Mouse (Mus musculus) stomach, postnatal 0 days (tissue): ENCODE measurements around the gene 2300002M23Rik. TPM values are rescaled to one million over a fixed set of nuclear protein-coding genes. Genes with fewer than 3 reads are reported as not detected.

ENCODE experiments used
- ATAC-seq: fragments of 200-750 bp; cut with Nextera tagmentation; 2 replicates; pipeline ENCODE4 v1.8.0; 2017; ENCODE audit not compliant: low FRiP score, low TSS enrichment
- DNase-seq: peaks from one replicate; pipeline ENCODE4 v3.0.0-alpha.2; 2016; ENCODE audit warnings: low spot score
- H3K27ac ChIP-seq: fragments of 300-500 bp; sonication (generic); replicated peaks from 2 replicates; pipeline ENCODE4 v1.5.1; 2014; ENCODE audit warnings: mild to moderate bottlenecking, control low read depth
- H3K27me3 ChIP-seq: fragments of 300-500 bp; sonication (generic); 2 replicates; pipeline ENCODE4 v1.6.1; 2014; ENCODE audit warnings: low read length; ENCODE audit not compliant: control insufficient read depth, insufficient read depth
- H3K36me3 ChIP-seq: fragments of 300-500 bp; sonication (generic); 2 replicates; pipeline ENCODE4 v1.6.1; 2014; ENCODE audit warnings: low read length, mixed read lengths; ENCODE audit not compliant: control insufficient read depth, insufficient read depth
- H3K4me1 ChIP-seq: fragments of 300-500 bp; sonication (generic); replicated peaks from 2 replicates; pipeline ENCODE4 v1.6.1; 2014; ENCODE audit warnings: antibody characterized with exemption; ENCODE audit not compliant: control insufficient read depth, insufficient read depth
- H3K4me2 ChIP-seq: fragments of 300-500 bp; sonication (generic); replicated peaks from 2 replicates; pipeline ENCODE4 v1.6.1; 2014; ENCODE audit warnings: low read depth, mild to moderate bottlenecking, control low read depth, moderate library complexity
- H3K4me3 ChIP-seq: fragments of 300-500 bp; sonication (generic); 2 replicates; pipeline ENCODE4 v1.5.1; 2014; ENCODE audit warnings: low read depth, low read length, control low read depth
- H3K9ac ChIP-seq: fragments of 300-500 bp; sonication (generic); 2 replicates; pipeline ENCODE4 v1.6.1; 2014; ENCODE audit warnings: mild to moderate bottlenecking, low read length, control low read depth, mixed read lengths
- H3K9me3 ChIP-seq: fragments of 300-500 bp; sonication (generic); 2 replicates; pipeline ENCODE4 v1.6.1; 2016; ENCODE audit warnings: low read length; ENCODE audit not compliant: control insufficient read depth
- CTCF ChIP-seq: IDR thresholded peaks from 2 replicates; pipeline ENCODE4 v1.5.1; 2016; ENCODE audit warnings: antibody characterized with exemption, low read depth, mild to moderate bottlenecking, moderate library complexity
- EP300 ChIP-seq: optimal IDR thresholded peaks from 2 replicates; pipeline ENCODE3; 2016; ENCODE audit warnings: antibody characterized with exemption
- WGBS: fragments of 180-500 bp; shearing (Covaris S2); extraction: QIAGEN DNeasy Blood & Tissue Kit; methylation state at CpG from one replicate; pipeline ENCODE4 v1.1.7; 2014; 5-methylcytosine and 5-hydroxymethylcytosine counted together
- polyA plus RNA-seq: library from polyadenylated mRNA; unstranded; fragments of >200 nt; fragmentation: Nextera tagmentation; extraction: Ambion mirVana; gene quantifications from 2 replicates; pipeline ENCODE4 v1.2.1, GENCODE M21; 2015

2300002M23Rik gene
- polyA plus RNA-seq, 1 experiment from 2014 or later: 234 TPM

DNA sequence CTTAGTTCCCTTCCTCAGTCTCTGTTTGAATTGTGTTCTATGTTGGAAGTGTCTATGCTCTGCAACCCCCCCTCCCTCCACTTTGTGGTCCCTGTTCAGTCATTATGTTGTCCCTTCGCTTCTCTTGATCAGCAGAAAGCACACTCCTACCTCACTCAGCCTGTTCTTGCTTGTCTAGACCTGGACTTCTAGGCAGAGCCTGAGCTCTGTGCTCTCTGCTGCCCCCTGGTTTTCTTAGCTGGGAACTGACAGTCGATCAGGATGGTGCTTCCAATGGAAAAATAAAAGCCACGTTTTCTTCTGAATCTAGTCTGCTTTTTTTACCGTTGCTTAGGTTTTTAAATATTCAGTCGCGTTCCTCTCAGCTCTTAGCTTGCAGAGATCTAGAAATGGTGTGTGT lies 32.9 kb upstream of the 2300002M23Rik start:
- Histone ChIP-seq H3K9ac (no peak overlapping the region), H3K4me3 (no peak overlapping the region), H3K9me3 (no peaks in the 10 kb centered on the region), H3K27me3 (no peaks in the 10 kb centered on the region), H3K27ac (no peak overlapping the region), H3K36me3 (peaks cover 2% of the 10 kb centered on the region; the same call in 1 of the 2 replicates), H3K4me2 (0 out of 2 replicates have a peak overlapping the region, but pooled peaks have one; percentile 8), H3K4me1 (no peaks in the 10 kb centered on the region)
- ATAC-seq: peak; percentile 69
- DNase-seq: peak; percentile 76
- 8% methylated on average over 6 of the region's 6 CpGs for WGBS
- peak; percentile 97 for TF ChIP-seq CTCF
- TF ChIP-seq EP300: no peak

DNA sequence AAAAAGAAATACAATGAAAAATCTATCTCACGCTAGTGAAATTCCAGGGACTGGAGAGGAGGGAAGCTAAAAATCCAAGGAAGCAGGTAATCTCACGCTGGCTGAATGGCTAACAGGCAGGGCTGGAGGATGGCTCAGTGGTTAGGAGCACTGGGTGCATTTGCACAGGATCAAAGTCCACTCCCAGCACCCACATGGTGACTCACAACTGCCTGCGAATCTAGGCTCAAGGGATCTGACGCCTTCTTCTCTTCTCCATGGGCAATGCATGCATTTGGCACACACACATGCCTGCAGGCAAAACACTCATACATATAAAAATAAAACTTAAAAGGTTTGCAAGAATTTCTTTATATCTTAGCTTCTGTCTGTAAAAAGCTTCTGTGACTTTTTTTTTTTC lies 29.8 kb upstream of the 2300002M23Rik start:
- ATAC-seq (peak; percentile 69), DNase-seq (peak; percentile 69)
- TF ChIP-seq CTCF (no peak), EP300 (no peak)
- H3K4me2 ChIP-seq: no peak overlapping the region
- H3K4me1 ChIP-seq: no peaks in the 10 kb centered on the region
- no peaks in the 10 kb centered on the region for H3K36me3 ChIP-seq
- 57% methylated on average over 4 of the region's 4 CpGs for WGBS
- H3K9ac ChIP-seq: no peak overlapping the region
- H3K27ac ChIP-seq: no peak overlapping the region
- no peaks in the 10 kb centered on the region for H3K9me3 ChIP-seq
- no peaks in the 10 kb centered on the region for H3K27me3 ChIP-seq
- no peak overlapping the region for H3K4me3 ChIP-seq

DNA sequence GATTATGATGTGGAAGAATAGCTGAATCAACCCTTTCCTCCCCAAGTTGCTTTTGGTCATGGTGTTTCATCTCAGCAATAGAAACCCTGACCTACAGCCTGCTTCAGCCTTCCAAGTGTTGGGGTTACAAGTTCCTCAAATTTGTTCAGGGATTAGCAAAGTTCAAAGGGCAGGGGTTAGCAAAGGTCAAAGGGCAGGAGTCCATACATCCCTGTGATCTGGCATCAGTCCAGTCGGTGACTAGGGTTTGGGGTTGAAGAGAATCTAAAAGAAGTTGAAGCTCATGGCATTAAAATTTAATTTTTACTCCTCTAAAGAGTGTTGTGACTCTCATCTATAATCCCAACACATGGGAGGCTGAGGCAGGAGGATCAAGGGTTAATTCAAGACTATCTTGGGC lies 28.8 kb upstream of the 2300002M23Rik start:
- TF ChIP-seq EP300 (no peak), CTCF (no peak)
- no peaks in the 10 kb centered on the region for H3K36me3 ChIP-seq
- 90% methylated on average over 1 of the region's 1 CpGs for WGBS
- DNase-seq (no peak), ATAC-seq (no peak)
- no peaks in the 10 kb centered on the region for H3K9me3 ChIP-seq
- H3K4me3 ChIP-seq: no peak overlapping the region
- no peaks in the 10 kb centered on the region for H3K4me1 ChIP-seq
- no peak overlapping the region for H3K27ac ChIP-seq
- no peak overlapping the region for H3K9ac ChIP-seq
- H3K4me2 ChIP-seq: no peak overlapping the region
- no peaks in the 10 kb centered on the region for H3K27me3 ChIP-seq

DNA sequence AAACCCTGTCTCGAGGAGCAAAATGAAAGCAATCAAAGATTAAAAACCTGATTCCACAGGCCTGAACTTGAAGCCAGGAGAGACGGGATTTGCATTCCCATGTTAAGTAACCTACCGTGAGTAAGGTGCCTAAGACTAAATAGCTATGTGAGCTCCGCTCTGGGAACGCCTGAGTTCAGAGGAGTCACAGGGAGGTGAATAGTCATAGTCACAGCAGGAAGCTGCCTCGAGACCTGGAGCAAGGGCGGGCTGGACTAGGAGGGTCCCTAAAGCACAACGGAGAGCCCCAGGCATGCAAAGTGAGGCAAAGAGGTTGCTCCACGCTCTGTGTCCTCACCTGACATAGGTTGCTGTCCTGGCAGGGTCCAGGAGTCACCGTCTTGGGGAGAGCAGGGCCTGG lies 27.7 kb upstream of the 2300002M23Rik start:
- H3K9me3 ChIP-seq: no peaks in the 10 kb centered on the region
- H3K27ac ChIP-seq: no peak overlapping the region
- no peak overlapping the region for H3K4me3 ChIP-seq
- DNase-seq: no peak
- H3K9ac ChIP-seq: no peak overlapping the region
- no peak overlapping the region for H3K4me2 ChIP-seq
- no peak for TF ChIP-seq CTCF
- TF ChIP-seq EP300: no peak
- no peak for ATAC-seq
- H3K36me3 ChIP-seq: no peaks in the 10 kb centered on the region
- no peaks in the 10 kb centered on the region for H3K4me1 ChIP-seq
- H3K27me3 ChIP-seq: no peaks in the 10 kb centered on the region
- 51% methylated on average over 10 of the region's 10 CpGs for WGBS

DNA sequence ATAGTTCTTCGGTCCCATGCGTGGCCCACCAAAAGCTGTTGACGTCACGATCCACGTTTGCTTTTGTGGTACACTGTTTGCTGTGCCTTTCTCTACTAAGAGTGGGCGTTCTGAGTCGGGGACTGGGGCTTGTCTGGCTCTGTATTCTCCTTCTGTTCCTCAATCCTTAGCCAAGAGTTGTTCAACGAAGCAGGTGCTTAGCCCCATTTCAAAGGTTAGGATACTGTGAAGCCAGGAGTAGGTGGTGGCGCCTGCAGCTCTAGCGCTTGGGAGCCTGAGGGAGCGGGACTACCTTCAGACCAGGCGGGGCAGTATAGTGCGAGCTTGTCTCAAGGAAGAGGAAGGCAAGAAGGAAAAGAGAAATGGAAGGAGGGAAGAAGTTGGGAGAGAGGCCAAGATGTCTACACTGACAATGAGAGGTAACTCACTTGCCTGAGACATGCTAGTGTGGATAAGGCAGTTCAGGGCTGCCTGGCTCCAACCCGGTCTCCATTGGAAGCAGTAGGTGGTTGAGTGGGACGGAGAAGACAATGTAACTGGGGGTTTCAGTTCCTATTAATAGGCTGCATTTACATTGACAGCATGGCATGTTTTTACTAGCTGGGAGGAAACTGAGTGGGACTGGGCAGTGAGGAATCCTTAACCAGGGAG lies 24.4 kb upstream of the 2300002M23Rik start:
- Histone ChIP-seq H3K9me3 (no peaks in the 10 kb centered on the region), H3K27ac (0 out of 2 replicates have a peak overlapping the region, but pooled peaks have one; percentile 8), H3K4me2 (no peak overlapping the region), H3K36me3 (no peaks in the 10 kb centered on the region), H3K27me3 (no peaks in the 10 kb centered on the region), H3K4me1 (no peaks in the 10 kb centered on the region), H3K9ac (no peak overlapping the region), H3K4me3 (no peak overlapping the region)
- no peak for ATAC-seq
- 75% methylated on average over 15 of the region's 15 CpGs for WGBS
- no peak for TF ChIP-seq CTCF
- no peak for TF ChIP-seq EP300
- no peak for DNase-seq

DNA sequence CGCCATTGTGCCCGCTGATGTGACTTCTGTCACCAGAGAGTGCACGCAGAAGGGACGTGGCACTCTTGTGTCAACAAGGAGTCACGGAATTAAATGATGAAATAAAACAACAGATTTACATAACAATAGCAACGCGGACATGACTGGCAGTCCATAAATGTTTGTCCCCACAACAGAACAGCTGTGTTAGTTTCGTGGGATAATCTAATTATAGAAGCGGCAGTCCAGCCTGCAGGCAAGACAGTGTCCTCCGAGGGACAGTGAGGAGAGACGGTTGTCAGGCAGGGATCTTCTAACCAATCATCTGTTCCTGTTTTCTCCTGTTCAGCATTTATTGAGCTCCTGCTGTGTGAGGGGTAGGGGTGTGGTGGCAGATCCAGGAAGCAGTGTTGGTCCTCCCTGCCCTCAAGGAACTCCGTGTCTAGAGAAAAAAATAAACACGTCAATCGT lies 23.8 kb upstream of the 2300002M23Rik start:
- no peak overlapping the region for H3K27ac ChIP-seq

More for the DNA sequence above, 23.8 kb upstream of the 2300002M23Rik start:
- H3K4me3 ChIP-seq: no peak overlapping the region
- ATAC-seq (no peak), DNase-seq (no peak)
- H3K27me3 ChIP-seq: no peaks in the 10 kb centered on the region
- WGBS: 51% methylated on average over 14 of the region's 14 CpGs
- H3K9me3 ChIP-seq: no peaks in the 10 kb centered on the region
- no peaks in the 10 kb centered on the region for H3K4me1 ChIP-seq
- no peaks in the 10 kb centered on the region for H3K36me3 ChIP-seq
- no peak overlapping the region for H3K4me2 ChIP-seq
- H3K9ac ChIP-seq: no peak overlapping the region
- TF ChIP-seq CTCF (no peak), EP300 (no peak)
